Mouse (Mus musculus) forebrain, embryonic 12.5 days (tissue): ENCODE results near the gene Chrdl2. TPM values are rescaled to one million over a fixed set of nuclear protein-coding genes. Genes with fewer than 3 reads are reported as not detected.

Experiments used
- ATAC-seq: fragments of 200-750 bp; cut with Nextera tagmentation; 2 replicates; pipeline ENCODE4 v1.8.0; 2017; ENCODE audit warnings: moderate TSS enrichment; ENCODE audit not compliant: low FRiP score
- H3K27ac ChIP-seq: fragments of 300-500 bp; sonication (generic); 2 replicates; pipeline ENCODE4 v1.5.1; 2016; ENCODE audit warnings: mild to moderate bottlenecking
- H3K27me3 ChIP-seq: fragments of 300-500 bp; sonication (generic); 2 replicates; pipeline ENCODE4 v1.6.1; 2016; ENCODE audit warnings: mild to moderate bottlenecking
- H3K36me3 ChIP-seq: fragments of 300-500 bp; sonication (generic); replicated peaks from 2 replicates; pipeline ENCODE4 v1.6.1; 2016; ENCODE audit warnings: mild to moderate bottlenecking
- H3K4me1 ChIP-seq: fragments of 300-500 bp; sonication (generic); 2 replicates; pipeline ENCODE4 v1.6.1; 2016
- H3K4me2 ChIP-seq: fragments of 300-500 bp; sonication (generic); 2 replicates; pipeline ENCODE4 v1.6.1; 2016; ENCODE audit warnings: mild to moderate bottlenecking, moderate library complexity
- H3K4me3 ChIP-seq: fragments of 300-500 bp; sonication (generic); replicated peaks from 2 replicates; pipeline ENCODE4 v1.5.1; 2016; ENCODE audit warnings: mild to moderate bottlenecking
- H3K9ac ChIP-seq: fragments of 300-500 bp; sonication (generic); 2 replicates; pipeline ENCODE4 v1.6.1; 2016; ENCODE audit warnings: mild to moderate bottlenecking
- H3K9me3 ChIP-seq: fragments of 300-500 bp; sonication (generic); 2 replicates; pipeline ENCODE4 v1.6.1; 2016
- WGBS: fragments of 180-500 bp; shearing (Covaris S2); methylation state at CpG from one replicate; pipeline ENCODE4 v1.1.7; 2016; 5-methylcytosine and 5-hydroxymethylcytosine counted together
- polyA plus RNA-seq: library from polyadenylated mRNA; unstranded; fragments of >200 nt; fragmentation: Nextera tagmentation; extraction: Ambion mirVana; gene quantifications from 2 replicates; pipeline ENCODE4 v1.2.1, GENCODE M21; 2016

Chrdl2 gene
- polyA plus RNA-seq, 1 experiment from 2014 or later: 0.20 TPM

DNA sequence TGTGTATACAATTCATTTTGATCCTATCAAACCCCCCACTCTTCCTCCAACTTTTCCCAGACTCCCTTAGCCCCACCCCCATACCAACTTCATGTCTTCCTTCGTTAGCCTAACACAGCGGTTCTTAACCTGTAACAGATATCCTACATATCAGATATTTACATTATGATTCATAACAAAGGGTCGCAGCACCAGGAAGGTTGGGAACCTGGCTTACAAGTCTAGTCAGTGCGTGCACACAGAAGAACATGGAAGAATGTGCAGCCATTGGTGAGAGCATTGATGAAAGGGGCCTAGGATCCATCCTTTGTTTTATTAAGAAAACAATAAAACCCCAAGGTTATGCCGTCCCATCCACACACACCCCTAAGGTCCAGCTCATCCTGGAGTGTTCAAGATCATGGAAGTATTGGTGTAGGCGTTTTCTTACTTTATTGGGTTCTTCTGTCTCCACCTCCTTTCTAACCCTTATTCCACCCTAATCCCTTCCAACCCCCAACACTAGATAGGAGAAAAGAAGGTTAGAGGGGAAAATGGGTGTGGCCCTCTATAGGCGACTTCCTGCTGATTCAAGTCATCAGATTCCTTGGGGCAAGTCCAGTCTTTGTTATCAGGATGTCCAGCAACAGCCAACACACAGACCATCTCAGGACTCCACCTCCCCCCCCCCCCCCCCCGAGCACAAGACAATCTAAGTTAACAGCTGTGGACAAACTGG is 14.8 kb upstream of the Chrdl2 start:
- WGBS: 85% methylated on average over 7 of the region's 8 CpGs
- no peak for ATAC-seq
- Histone ChIP-seq H3K4me2 (no peak overlapping the region), H3K9ac (no peak overlapping the region), H3K4me3 (no peak overlapping the region), H3K4me1 (no peaks in the 10 kb centered on the region), H3K27me3 (no peaks in the 10 kb centered on the region), H3K9me3 (no peaks in the 10 kb centered on the region), H3K36me3 (no peaks in the 10 kb centered on the region), H3K27ac (no peak overlapping the region)

DNA sequence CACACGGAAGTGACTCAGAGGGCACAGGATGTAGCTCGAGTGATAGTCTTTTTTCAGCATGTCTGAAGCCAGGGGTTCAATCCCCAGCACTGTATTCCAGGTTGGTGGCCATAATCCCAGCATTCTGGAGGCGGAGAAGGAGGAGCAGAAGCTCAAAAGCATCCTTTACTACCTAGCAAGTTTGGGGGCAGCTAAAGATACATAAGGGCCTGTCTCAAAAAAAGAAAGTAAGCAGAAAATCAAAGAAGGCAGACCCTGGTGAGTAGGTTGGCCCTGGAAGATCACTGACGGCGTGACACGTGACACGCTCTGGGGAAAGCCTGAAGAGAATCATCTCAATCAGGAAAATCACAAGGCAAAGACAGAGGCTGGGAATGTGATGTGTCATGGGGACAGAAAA is 12.8 kb upstream of the Chrdl2 start:
- no peaks in the 10 kb centered on the region for H3K27me3 ChIP-seq
- no peaks in the 10 kb centered on the region for H3K4me1 ChIP-seq
- WGBS: 90% methylated on average over 7 of the region's 7 CpGs
- no peaks in the 10 kb centered on the region for H3K36me3 ChIP-seq
- no peak for ATAC-seq
- H3K4me2 ChIP-seq: no peak overlapping the region
- H3K9me3 ChIP-seq: no peaks in the 10 kb centered on the region
- no peak overlapping the region for H3K9ac ChIP-seq
- H3K27ac ChIP-seq: no peak overlapping the region
- no peak overlapping the region for H3K4me3 ChIP-seq

DNA sequence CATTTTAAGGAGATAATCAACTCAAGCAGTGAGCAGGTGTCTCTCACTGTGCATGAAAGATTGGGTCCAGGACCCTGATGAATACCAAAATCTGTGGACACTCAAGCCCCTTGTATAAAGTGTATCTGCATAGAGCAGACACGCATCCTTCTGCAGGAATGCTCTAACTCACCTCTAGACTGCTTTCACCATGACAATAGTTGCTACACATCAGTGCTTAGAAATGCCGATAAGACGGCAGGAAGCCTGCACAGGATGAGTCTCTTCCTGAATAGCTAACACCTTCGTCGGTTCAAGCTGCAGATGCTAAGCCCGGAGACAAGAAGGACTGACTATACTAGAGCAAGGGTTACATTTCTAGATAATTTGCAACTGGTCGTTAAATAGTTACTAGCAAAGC is 10.8 kb upstream of the Chrdl2 start:
- Histone ChIP-seq H3K27me3 (no peaks in the 10 kb centered on the region), H3K27ac (no peak overlapping the region), H3K4me2 (no peak overlapping the region), H3K9ac (no peak overlapping the region), H3K36me3 (no peaks in the 10 kb centered on the region), H3K4me3 (no peak overlapping the region), H3K4me1 (no peaks in the 10 kb centered on the region), H3K9me3 (no peaks in the 10 kb centered on the region)
- WGBS: 82% methylated on average over 7 of the region's 7 CpGs
- ATAC-seq: no peak

DNA sequence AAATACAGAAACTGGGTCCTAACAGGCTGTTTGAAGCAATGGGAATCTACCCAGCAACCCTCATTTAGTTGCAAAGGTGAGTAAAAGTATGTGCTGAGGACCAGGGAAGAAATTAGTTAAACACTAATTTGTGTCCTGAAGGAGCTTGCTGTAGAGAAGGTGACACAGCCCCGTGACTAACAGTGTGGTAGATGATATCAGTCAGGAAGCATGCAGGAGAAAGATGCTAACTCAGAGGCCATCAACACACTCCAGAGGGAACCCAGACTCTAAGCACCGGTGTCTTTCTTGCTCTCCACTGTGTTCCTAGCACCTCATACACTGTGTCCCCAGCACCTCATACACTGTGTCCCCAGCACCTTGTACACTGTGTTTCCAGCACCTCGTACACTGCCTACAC is 7.3 kb upstream of the Chrdl2 start:
- peaks cover 4% of the 10 kb centered on the region for H3K27me3 ChIP-seq
- no peak overlapping the region for H3K9ac ChIP-seq
- no peak overlapping the region for H3K27ac ChIP-seq
- no peaks in the 10 kb centered on the region for H3K4me1 ChIP-seq
- ATAC-seq: no peak
- 88% methylated on average over 3 of the region's 3 CpGs for WGBS
- no peak overlapping the region for H3K4me3 ChIP-seq
- H3K4me2 ChIP-seq: no peak overlapping the region
- H3K36me3 ChIP-seq: no peaks in the 10 kb centered on the region
- H3K9me3 ChIP-seq: no peaks in the 10 kb centered on the region

DNA sequence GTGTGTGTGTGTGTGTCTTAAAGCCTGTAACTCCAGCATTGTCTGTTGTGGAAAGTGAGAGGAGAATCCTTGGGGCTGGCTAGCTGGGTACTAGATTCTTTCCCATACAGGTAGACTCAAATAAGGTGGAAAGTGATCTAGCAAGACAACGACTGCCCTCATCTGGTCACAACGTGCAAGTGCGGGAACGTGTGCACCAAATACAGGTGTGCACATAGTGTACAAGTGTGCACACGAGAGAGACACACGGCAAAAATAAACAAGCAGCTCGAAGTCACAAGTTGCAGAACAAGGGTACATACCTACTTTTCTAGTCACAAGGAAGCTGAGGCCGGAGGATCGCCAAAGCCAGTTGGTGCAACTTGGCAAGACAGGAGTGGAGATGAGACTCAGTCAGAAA is 2.2 kb upstream of the Chrdl2 start:
- peaks cover 14% of the 10 kb centered on the region; the same call in 1 of the 2 replicates for H3K4me1 ChIP-seq
- 61% methylated on average over 9 of the region's 9 CpGs for WGBS
- no peaks in the 10 kb centered on the region for H3K9me3 ChIP-seq
- H3K4me2 ChIP-seq: no peak overlapping the region
- H3K27ac ChIP-seq: no peak overlapping the region
- H3K4me3 ChIP-seq: no peak overlapping the region
- H3K9ac ChIP-seq: no peak overlapping the region
- H3K36me3 ChIP-seq: no peaks in the 10 kb centered on the region
- H3K27me3 ChIP-seq: peaks cover 56% of the 10 kb centered on the region
- no peak for ATAC-seq

DNA sequence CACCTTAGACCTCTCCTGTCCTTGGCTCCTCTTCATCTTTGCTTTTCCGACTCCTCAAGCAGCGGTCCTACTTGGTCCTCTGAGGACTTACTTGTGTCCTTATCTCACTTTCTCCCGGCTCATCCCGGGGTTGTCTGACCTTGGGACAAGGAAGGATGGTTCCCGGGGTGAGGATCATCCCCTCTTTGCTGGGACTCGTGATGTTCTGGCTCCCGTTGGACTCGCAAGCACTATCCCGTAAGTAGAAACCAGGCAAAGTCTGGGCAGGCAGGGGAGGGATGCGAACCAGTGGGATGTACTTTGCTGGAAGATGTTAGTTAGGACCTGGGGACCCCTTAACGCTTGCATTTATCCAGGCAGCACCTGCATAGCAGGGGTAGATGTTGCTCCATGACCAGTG is 439 bp downstream of the Chrdl2 start:
- Histone ChIP-seq H3K4me2 (peak overlapping the region; percentile 93), H3K9me3 (no peaks in the 10 kb centered on the region), H3K27me3 (peaks cover 76% of the 10 kb centered on the region), H3K36me3 (no peaks in the 10 kb centered on the region), H3K9ac (peak overlapping the region; percentile 59; the same call in 1 of the 2 replicates), H3K27ac (no peak overlapping the region), H3K4me3 (peak overlapping the region; percentile 51), H3K4me1 (peaks cover 18% of the 10 kb centered on the region)
- WGBS: 3% methylated on average over 11 of the region's 11 CpGs
- ATAC-seq: no peak

DNA sequence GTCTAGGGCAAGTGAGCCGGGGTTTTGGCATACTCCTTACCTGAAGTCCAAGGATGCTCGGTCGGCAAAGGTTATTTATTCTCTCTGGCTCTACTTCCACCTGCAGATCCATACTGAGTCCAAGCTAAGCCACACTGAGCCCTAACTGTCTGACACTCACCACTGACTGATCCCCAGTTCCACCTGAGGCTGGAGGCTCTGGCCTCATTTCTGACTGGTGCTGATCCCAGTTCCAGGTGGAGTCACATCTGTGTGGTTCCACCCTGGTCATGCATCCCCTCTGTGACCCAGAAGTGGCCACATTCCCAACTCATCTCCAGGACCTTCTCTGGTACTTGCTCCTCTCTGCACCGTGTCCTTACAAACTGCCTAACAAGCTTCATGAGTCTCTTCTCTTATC is 2.8 kb downstream of the Chrdl2 start:
- ATAC-seq: no peak
- H3K36me3 ChIP-seq: no peaks in the 10 kb centered on the region
- H3K27me3 ChIP-seq: peaks cover 70% of the 10 kb centered on the region
- H3K4me3 ChIP-seq: no peak overlapping the region
- WGBS: 88% methylated on average over 4 of the region's 4 CpGs
- no peak overlapping the region for H3K9ac ChIP-seq
- no peaks in the 10 kb centered on the region for H3K9me3 ChIP-seq
- H3K27ac ChIP-seq: no peak overlapping the region
- H3K4me2 ChIP-seq: no peak overlapping the region
- peaks cover 18% of the 10 kb centered on the region for H3K4me1 ChIP-seq

DNA sequence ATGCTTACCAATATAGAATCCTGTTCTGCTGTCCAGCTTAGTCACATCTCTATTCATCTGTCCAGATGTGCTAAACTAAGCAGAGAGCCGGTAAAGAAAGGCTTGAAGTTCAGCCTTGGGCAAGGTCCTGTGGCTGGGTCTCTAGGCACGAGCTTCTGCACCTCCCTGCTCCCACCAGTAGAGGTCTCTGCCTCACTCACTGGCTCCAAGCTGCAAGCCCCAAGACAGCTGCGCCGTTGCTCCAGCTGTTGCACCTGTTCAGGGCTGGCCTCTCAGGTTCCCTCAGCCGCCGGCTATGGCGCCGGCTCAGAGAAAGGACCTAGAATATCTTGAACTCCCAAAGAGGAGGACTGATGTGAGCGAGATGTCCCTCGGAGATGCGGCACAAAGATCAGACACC is 3.7 kb downstream of the Chrdl2 start:
- 9% methylated on average over 11 of the region's 11 CpGs for WGBS
- peaks cover 18% of the 10 kb centered on the region for H3K4me1 ChIP-seq
- ATAC-seq: 0 out of 2 replicates have a peak, but pooled peaks have one; percentile 46

DNA sequence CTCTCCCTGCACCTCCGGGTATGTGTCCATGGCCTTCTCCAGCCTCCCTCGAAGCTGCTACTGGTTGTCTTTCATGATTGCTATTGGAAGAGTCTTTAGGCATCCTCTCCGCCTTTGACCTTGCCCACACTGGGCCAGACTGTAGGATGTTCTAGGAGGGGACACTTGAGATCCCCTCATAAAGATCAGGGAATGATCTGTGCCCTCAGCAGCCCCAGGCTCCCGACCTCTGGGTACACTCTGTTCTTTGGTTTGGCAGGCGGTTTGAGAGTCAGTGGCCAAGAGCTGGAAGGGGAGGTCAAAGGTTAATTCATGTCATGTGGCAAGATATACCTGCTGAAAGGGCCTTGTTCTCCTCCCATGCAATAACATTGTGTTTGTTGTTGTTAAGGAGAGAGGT is 4.7 kb downstream of the Chrdl2 start:
- Histone ChIP-seq H3K36me3 (no peaks in the 10 kb centered on the region), H3K27ac (no peak overlapping the region), H3K9me3 (no peaks in the 10 kb centered on the region), H3K27me3 (peaks cover 51% of the 10 kb centered on the region), H3K9ac (no peak overlapping the region), H3K4me3 (no peak overlapping the region), H3K4me1 (peaks cover 10% of the 10 kb centered on the region), H3K4me2 (no peak overlapping the region)
- ATAC-seq: no peak
- 51% methylated on average over 5 of the region's 5 CpGs for WGBS

More for the DNA sequence above, 3.7 kb downstream of the Chrdl2 start:
- no peak overlapping the region for H3K4me3 ChIP-seq
- H3K36me3 ChIP-seq: no peaks in the 10 kb centered on the region
- H3K4me2 ChIP-seq: no peak overlapping the region
- H3K9me3 ChIP-seq: no peaks in the 10 kb centered on the region
- no peak overlapping the region for H3K27ac ChIP-seq
- no peak overlapping the region for H3K9ac ChIP-seq
- H3K27me3 ChIP-seq: peaks cover 62% of the 10 kb centered on the region

DNA sequence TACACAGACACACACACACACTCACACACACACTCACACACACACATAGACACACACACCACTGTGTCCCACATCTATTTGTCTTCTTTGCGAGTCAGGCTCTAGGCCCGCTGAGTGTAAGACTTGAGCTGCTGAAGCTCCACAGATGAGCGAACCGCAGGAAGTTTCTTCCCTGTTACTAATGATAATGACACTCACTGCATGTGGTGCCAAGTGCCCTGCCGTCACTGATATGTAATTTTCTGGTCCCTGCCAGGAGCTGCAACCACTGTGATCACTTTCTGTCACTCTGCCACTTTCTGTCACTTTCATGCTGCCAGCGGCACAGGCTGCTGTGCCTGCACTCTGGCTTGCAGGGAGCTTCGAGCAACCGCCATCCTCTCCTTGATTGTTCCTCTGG is 6.1 kb downstream of the Chrdl2 start:
- Histone ChIP-seq H3K9ac (no peak overlapping the region), H3K27ac (no peak overlapping the region), H3K4me1 (peaks cover 3% of the 10 kb centered on the region; the same call in 1 of the 2 replicates), H3K4me2 (no peak overlapping the region), H3K4me3 (no peak overlapping the region), H3K36me3 (no peaks in the 10 kb centered on the region), H3K9me3 (no peaks in the 10 kb centered on the region), H3K27me3 (peaks cover 37% of the 10 kb centered on the region)
- WGBS: 76% methylated on average over 8 of the region's 8 CpGs
- ATAC-seq: no peak

DNA sequence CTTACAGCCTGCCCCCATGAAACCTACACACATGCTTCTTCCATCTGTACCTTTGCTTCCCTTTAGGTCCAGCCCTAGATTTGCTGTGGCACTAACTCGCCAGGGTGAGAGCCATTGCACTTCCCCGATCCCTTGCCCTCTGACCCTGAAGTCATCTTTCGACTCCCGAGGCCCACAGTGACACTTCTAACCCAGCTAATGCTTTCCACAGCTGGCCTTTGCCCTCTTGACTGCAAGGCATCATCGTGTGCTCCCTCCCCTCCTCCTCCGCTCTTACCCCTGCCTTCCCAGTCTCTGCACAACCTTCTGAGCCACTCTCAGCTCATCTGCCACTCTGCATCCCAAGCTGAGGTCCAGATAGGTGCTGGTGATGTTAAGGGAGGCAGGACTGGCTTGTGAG is 6.5 kb downstream of the Chrdl2 start:
- 75% methylated on average over 6 of the region's 6 CpGs for WGBS
- Histone ChIP-seq H3K9ac (no peak overlapping the region), H3K36me3 (no peaks in the 10 kb centered on the region), H3K4me3 (no peak overlapping the region), H3K4me2 (no peak overlapping the region), H3K27me3 (peaks cover 33% of the 10 kb centered on the region), H3K9me3 (no peaks in the 10 kb centered on the region), H3K4me1 (peaks cover 3% of the 10 kb centered on the region; the same call in 1 of the 2 replicates), H3K27ac (no peak overlapping the region)
- no peak for ATAC-seq

DNA sequence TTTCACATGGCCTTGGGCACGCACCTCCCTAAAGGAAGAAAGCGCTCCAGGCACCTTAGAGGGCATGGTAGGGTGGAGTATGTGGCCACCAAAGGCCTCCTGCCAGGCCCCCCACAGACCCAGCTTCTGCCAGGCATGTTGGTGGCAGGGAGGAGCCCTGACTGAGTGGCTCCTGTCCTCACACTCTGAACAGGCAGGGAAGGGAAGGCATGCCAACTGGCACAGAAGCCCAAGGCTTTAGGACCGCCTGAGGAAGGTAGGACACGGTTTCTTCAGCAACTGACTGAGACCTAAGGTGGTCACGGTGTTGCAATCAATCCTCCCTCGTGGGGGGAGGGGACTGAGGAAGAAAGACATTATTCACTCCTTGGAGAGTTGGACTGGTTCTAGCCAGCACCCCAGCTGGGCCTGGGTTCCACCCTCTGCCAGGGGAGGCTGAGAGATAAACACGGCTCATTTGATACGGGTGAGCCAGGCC is 8.2 kb downstream of the Chrdl2 start:
- WGBS: 75% methylated on average over 8 of the region's 8 CpGs
- no peak overlapping the region for H3K27ac ChIP-seq

DNA sequence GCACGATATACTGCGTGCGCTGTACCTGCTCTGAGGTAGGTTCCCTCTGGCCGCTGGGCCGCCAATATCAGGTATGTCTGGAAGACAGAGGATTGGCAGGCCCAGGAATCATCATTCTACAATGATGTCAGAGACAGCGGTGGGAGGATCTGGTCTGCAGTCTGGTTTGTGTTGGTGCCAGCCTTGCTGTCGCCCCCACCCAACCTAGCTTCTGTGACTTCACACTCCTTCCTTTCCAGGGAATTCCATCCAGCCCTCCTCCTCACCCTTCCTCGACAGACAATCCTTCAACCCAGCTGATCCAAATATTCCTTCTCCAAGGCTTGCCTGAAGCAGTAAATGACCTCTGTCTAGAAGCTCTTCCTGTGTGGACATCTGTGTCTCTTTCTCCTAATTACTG is 11.1 kb downstream of the Chrdl2 start:
- H3K4me3 ChIP-seq: no peak overlapping the region
- H3K27ac ChIP-seq: no peak overlapping the region
- no peak for ATAC-seq
- H3K4me2 ChIP-seq: no peak overlapping the region
- no peak overlapping the region for H3K9ac ChIP-seq
- no peaks in the 10 kb centered on the region for H3K27me3 ChIP-seq
- H3K4me1 ChIP-seq: no peaks in the 10 kb centered on the region
- 93% methylated on average over 8 of the region's 8 CpGs for WGBS
- H3K36me3 ChIP-seq: no peaks in the 10 kb centered on the region
- no peaks in the 10 kb centered on the region for H3K9me3 ChIP-seq

More for the DNA sequence above, 8.2 kb downstream of the Chrdl2 start:
- Histone ChIP-seq H3K27me3 (peaks cover 16% of the 10 kb centered on the region), H3K9me3 (no peaks in the 10 kb centered on the region), H3K9ac (no peak overlapping the region), H3K4me2 (no peak overlapping the region), H3K4me1 (peaks cover 3% of the 10 kb centered on the region; the same call in 1 of the 2 replicates), H3K36me3 (no peaks in the 10 kb centered on the region), H3K4me3 (no peak overlapping the region)
- ATAC-seq: no peak
